Mouse (Mus musculus) ES-Bruce4 (cell line): ENCODE measurements around the gene Sppl2a.

Experiments used
- CTCF ChIP-seq: IDR thresholded peaks from one replicate; pipeline ENCODE4 v1.8.1; 2011; ENCODE audit warnings: low read depth, low read length
- POLR2A ChIP-seq: IDR thresholded peaks from one replicate; pipeline ENCODE4 v1.8.1; 2011; ENCODE audit warnings: low read length; ENCODE audit not compliant: insufficient read depth

DNA sequence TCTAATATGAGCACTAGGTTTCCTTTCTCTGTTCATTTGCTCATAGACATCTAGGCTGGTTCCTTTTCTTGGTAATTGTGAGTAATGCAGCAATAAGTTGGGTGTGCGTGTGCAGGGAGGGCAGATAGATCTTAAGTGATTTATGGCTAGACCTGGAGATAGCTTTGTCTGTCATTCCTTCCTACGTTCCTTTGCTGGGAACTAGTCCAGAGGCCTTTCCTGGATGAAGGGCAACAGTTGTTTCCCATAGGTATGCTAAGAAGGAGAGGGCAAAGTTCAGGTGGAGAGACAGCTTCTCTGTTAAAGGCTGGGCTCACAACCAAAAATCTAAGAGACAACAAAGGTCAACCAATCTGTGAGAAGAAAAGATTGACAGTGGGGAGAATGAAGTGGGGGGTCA is 28.7 kb upstream of the Sppl2a start:
- TF ChIP-seq POLR2A (no peak), CTCF (no peak)
